Mouse (Mus musculus): ENCODE data around the gene Golph3.

Golph3 gene

DNA sequence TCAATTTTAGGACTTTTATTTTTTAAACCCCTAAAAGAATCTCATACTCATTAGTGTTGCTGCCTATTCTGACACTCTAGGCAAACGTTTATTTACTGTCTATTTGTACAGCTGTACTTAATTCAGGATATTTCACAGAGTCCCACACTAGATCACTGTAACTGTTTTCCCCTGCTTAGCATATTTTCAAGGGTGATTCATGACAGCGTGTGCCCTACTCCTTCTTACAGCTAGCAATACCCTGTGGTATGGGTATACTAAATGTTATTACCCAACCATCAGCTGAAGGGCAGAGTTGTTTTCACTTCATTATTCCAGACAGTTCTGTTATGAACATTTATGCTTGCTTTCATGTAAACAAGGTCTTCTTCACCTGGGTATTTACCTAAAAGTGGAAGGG is 5.3 kb upstream of the Golph3 start:
- in situ Hi-C loops (cut with MboI; ENCODE audit: unreplicated experiment in 2 of 2) = no loop called here

DNA sequence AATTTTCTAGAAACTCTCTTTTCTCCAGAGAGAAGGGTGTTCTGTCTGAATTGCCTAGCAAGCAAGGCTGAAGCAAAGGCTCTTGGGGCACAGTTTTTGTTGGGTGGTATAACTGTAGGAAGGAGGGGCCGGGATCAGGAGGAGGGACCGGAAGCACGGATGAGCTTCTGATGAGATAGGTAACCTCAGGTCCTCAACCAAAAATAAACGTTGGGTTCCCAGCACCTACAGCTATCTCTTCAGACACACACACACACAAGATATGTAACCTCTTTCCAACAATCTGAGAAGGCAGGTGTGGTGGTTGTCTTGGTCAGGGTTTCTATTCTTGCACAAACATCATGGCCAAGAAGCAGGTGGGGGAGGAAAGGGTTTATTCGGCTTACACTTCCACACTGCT is 4.0 kb upstream of the Golph3 start:
- in situ Hi-C loops (cut with MboI; ENCODE audit: unreplicated experiment in 2 of 2) = no loop called here

DNA sequence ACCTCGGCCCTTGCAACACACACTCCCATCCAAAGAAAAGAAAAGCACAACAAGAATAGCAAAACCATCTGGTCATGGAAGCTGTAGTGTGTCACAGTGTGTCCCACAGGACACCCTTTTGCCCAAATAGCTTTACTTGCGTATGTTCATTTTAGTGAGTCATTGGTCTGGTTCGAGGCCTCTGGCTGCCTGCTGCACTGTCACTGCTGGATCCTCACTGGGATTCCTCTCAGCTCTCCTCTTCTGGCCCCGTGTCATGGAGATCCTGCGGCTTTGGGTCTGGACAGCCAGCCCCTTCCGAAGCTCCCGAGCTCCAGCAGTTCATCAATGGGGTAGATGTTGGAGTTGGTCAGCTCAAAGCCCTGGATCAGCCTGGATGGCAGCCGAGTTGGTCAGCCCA is 2.8 kb upstream of the Golph3 start:
- in situ Hi-C loops (cut with MboI; ENCODE audit: unreplicated experiment in 2 of 2) = no loop called here

DNA sequence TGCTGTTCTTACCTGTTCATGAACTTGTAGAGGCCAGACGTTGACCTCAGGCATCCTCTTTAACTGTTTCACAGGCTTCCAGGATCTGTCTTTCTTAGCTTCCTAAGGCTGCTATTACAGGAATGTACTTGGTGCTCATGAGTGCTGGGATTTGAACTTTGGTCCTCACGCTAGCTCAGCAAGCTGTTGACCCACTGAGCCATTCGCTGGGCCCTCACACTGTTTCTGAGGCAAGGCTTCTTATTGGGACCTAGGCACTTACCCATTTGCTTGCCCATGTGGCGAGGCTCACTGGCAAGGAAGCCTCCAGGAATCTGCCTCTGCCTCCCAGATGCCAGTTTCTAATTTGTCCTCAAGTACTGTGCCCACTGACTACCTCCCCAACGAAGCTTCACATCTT is 1.4 kb upstream of the Golph3 start:
- in situ Hi-C loops (cut with MboI; ENCODE audit: unreplicated experiment in 2 of 2) = no loop called here

DNA sequence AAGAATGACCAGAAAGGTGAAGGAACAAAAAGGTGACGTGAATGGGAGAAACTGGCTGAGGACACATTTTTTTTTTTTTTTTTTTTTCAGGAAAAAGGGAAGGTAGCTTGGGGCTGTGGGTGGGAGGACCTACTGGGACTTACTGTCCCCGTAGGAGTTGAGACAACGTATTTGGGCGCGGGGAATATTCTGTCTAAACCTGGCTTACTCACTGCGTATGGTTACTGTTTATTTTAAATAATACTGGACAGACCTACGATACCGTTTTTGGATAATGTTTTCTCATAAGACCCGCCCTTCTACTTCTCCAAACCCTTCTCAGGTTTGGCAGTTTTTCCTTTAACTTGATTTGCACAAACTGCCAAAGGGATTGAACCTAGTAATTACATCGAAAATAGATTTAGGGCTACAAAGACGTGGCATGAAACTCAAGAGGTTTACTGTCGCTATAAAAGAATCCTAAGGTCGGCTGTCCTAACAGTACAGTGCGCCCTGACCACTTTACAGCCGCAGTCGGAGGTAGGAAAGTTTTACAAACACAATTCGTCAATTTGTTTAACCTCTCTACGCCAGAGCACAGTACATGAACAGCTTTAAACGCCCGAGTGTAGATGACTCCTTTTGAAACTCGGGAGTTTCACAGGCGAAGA is 684 bp upstream of the Golph3 start:
- in situ Hi-C loops (cut with MboI; ENCODE audit: unreplicated experiment in 2 of 2) = no loop called here

DNA sequence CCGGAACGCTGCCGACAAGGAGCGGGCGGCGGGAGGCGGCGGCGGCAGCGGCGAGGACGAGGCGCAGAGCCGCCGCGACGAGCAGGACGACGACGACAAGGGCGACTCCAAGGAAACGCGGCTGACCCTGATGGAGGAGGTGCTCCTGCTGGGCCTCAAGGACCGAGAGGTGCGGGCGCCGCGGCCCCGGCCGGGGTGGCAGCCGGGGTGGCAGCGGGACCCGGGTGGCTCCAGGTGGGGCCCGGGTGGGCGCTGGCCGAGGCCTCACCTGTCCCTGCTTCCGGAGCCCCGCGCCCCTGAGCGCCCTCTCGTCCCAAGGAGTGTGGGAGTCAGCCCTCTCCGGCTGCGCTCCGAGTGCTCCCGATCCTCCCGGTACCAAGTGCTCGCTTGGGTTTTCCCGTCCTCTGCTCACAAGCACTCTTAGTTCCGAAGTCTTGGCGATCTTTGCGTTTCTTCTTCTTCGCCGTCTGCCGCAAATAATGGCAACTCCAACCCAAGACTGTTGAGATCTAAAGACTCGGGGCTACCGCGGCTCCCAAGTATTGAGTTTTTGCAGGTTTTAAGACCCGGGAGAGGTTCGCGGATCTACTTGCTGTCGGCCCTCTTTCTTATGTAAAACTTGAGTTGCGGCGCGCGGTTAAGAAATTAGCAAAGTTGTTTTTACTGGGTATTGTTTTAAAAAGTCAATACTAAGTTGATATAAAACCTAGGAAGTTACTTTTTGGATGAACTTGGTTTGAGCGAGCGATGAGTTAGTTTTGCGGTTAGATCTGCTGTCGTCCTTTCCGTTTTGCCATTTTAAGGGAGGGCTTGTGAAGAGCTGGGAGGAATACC is 755 bp downstream of the Golph3 start, which contains the start of gene 1810049J17Rik:
1810049J17Rik (minus strand) TSS at position 112 of the 834 bp plus-strand sequence.
- in situ Hi-C loops (cut with MboI; ENCODE audit: unreplicated experiment in 2 of 2) = no loop called here

DNA sequence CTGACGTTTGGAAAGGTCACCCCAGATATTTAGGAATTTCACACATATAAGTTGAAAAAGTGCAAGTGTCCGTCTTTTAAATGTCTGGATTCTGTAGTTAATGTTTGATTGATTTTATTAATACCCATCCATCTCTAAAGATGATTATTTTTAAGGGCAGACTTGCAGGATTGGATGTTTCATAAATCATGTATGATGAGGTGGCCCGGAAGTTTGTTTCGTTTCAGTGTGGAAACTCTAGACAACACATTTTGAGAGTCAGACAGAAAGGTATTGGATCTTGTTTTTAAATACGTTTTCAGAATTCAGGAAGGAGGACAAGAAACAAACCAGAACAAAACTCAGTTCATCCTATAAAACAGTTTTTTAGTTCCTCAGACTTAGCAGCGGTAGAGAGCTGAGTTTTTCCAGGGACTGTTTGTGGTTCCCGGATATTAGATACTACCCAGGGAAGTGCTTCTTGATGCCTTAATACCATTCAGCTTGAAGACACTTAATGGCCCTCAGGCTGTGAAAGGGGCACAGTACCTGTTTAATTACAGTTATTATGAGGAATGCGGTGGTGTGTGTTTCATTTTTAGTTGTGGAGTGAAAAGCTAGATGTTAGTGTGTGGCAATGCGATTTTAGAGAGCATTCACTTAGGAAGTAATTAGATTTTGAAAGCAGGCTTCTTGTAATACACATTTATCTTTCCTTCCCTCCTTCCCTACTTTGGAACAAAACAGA is 1.6 kb downstream of the Golph3 start:
- in situ Hi-C loops (cut with MboI; ENCODE audit: unreplicated experiment in 2 of 2) = no loop called here

DNA sequence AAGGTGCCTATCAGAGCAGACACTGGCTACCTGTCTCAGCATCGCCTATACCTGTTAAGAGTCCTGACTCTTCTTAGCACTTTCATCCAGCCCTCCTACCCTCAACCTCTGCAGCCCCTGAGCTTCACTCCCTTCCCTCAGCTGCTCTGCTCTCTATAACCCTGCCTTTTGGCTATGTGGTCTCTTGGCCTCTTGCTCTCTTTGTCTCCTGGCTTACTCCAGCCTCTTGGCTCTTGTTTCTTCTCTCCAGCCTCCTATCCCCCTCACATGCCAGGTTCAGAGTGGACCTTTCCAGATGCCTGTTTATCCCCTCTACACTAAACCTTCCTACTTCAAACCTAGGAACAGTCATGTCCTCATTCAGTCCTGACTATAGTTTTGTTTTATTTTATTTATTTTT is 3.1 kb downstream of the Golph3 start:
- in situ Hi-C loops (cut with MboI; ENCODE audit: unreplicated experiment in 2 of 2) = no loop called here

DNA sequence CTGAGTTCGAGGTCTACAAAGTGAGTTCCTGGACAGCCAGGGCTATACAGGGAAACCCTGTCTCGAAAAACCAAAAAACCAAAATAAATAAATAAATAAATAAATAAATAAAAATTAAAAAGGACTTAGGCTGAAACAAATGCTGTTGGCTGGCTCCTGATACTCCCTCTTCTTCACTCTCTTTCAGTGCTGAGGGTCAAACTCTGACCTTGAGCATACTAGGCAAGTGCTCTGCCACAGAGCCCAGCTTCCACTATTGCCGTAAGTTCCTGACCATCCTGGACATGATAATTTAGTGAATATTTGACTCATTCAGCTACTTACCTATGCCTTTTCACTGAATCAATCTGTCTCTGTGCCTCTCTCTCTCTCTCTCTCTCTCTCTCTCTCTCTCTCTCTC is 9.1 kb downstream of the Golph3 start:
- in situ Hi-C loops (cut with MboI; ENCODE audit: unreplicated experiment in 2 of 2) = no loop called here

DNA sequence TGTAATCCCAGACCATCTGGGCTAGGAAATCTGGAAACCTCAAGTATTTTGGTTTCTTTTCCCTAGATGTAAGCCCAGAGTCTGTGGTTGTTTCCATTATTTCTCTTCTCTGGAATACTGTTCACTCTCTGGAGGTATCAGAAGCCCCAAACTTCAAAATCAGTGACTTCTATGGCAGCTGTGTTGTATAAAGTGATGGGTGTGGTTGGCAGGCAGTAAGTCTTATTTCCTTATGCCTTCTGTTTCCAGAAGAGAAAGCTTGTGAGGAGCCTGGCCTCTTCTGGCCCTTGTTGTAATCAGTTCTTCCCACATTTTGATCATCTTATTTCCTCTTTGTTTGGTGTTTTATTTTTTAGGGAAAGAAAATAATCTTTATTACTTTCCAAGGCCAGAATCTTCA is 9.6 kb downstream of the Golph3 start:
- in situ Hi-C loops (cut with MboI; ENCODE audit: unreplicated experiment in 2 of 2) = no loop called here

DNA sequence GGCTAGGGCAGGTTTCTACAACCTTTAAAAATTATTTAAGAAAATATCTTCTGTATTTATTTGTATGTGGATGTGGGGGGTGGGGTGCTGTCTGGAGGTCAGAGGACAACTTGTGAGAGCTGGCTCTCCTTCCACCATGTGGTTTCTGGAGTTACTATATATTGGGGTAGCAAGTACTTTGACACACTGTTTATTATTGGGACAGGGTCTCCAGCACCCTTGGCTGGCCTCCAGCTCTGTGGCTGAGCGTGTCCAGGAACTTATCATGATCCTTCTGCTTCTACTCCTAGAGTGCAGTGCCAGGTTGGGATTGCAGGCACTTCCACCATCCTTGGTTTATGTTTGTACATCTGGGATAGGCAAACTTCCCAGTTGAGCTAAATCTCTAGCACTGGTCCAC is 10.1 kb downstream of the Golph3 start:
- in situ Hi-C loops (cut with MboI; ENCODE audit: unreplicated experiment in 2 of 2) = no loop called here

DNA sequence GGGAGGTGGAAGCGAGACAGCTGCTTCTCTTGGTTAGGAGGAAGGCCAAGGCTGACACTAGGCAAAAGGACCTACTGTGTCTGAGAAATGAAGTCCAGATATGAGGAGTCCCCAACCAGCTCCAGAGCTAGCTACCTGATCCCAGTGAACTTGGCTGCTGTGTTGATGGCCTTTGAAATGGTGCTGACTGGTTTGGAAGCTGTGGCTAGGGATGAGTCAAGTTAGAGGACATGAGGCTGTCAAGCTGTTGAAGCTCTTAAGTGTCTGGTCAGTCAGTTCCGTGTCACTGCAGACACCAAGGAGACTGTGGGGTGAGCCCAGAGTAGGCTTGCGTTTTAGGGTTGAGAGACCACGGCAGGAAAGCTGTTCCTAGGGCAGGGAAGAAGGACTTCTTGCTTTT is 13.1 kb downstream of the Golph3 start:
- in situ Hi-C loops (cut with MboI; ENCODE audit: unreplicated experiment in 2 of 2) = no loop called here

DNA sequence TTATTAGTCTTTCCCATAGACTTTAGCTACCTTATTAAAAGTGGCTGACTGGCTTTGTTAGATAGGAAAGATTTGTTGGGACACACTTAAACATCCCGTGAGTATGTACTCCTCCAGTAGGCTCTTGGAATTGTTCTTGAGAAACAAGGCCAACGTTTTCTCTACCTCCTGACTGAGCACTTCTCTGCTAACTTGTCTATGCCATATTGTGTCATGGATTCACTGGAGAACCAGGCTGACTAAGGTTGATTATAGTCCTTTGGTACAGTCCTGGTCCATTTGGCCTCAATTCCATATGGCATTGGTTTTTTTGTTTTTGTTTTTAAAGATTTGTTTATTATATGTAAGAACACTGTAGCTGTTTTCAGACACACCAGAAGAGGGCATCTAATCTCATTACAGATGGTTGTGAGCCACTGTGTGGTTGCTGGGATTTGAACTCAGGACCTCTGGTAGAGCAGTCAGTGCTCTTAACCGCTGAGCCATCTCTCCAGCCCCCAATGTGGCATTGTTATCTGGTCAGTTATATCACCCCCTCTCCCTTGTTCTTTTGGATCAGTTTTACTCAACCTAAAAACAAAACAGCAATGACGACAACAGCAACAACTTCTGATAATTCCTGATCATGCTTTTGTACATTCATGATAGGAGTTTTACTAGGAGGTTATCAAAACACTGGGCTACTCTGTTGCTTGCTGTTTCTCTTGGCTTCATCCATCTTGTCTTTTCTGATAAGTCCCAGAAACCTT is 16.0 kb downstream of the Golph3 start:
- in situ Hi-C loops (cut with MboI; ENCODE audit: unreplicated experiment in 2 of 2) = no loop called here

DNA sequence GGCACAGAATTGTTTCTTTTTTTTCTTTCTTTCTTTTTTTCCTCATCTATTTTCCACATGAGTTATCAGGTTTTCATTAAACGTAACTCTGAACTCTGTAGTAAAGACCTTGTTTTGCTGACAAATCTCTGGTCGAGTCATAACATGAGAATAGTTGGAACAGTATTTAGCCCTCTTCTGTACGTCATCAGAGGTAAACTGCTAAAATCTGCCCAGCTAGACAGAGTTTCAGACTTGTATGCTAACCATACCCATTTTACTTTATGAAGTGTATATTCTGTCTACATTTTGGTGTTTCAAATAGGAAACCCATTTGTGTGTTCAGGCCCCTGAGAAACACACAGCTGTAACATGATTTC is 16.5 kb downstream of the Golph3 start:
- in situ Hi-C loops (cut with MboI; ENCODE audit: unreplicated experiment in 2 of 2) = no loop called here

DNA sequence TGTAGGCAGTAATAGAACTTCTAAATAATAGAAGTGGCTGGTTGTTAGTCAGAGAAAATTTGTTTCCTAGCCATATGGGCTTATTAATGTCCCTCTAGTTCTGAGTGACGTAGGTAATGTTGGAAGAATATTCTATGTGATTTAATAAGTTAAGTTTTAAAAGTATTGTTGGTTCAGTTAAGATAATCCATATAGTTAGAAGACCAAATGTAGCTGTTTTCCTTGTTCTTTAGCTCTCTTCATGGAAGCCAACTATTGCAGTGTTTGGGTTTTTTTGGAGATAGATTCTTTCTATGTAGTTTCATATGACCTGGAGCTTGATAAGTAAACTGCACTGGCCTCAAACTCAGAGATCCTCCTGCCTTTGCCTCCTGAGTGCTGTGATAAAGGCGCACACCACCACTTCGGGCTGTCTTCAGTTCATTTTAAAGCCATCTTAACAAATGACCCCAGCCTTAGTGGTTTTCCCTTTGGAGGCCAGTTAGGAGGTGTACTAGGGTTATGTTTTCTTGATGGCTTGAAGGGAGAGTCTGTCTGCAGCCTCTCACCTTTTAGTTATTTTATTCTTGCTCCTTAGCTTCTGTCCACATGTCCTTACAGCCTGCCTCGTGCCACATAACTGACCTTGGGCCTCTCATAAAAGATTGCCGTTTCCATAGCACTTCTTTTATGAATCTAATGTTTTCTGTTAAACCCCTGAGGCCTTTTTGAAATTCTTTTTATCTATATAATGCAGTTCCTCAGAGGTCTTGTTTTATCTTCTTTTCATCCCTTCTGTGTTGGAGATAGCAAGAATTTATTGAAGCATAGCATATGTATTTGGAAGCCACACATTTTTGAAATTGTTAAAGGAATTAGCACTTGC is 19.5 kb downstream of the Golph3 start:
- in situ Hi-C loops (cut with MboI; ENCODE audit: unreplicated experiment in 2 of 2) = no loop called here

DNA sequence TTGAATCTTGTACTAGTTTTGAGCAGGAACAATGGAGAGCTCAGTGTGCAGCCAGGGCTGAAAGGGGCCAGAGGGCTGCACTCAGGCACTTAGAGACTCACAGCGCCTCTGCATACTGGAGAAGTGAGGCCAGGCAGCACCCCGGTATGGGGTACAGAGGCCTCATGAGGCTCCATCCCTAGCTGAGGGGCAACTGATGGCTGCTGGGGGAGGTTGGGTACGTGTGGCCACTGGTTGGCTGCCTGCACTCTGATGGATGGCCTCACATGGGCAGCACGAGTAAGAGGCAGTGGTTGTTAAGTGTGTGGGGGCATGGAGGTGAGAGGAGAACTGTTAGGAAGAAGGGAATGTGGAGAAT is 20.1 kb downstream of the Golph3 start:
- in situ Hi-C loops (cut with MboI; ENCODE audit: unreplicated experiment in 2 of 2) = no loop called here

DNA sequence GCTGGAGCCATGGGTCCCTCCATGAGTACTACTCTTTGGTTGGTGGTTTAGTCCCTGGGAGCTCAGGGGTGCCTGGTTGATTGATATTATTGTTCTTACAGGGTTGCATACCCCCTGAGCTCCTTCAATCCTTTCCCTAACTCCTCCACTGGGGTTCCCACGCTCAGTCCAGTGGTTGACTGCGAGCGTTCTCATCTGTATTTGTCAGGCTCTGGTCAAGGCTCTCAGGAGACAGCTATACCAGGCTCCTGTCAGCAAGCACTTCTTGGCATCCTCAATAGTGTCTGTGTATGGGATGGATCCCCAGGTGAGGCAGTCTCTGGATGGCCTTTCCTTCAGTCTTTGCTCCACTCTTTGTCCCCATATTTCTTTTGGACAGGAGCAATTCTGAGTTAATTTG is 25.7 kb downstream of the Golph3 start:
- in situ Hi-C loops (cut with MboI; ENCODE audit: unreplicated experiment in 2 of 2) = no loop called here

DNA sequence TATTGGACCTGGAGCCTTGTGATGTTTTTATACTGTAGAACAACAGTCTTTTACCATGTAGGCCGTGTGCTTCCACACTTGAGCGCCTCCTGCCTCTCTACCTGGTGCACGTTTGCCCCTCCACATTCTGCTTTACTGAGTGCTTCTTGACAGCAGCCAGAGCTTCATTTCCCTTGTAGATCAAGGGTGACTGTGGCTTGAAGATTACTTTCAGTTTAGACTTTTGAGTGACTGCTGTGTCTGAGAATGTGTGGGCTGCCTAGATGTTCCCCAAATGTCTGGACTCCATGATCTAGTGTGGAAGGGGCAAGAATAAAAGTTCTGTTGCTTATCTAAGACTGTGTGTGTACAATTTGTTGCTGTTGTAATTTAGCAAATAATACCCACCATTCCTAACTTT is 27.7 kb downstream of the Golph3 start:
- in situ Hi-C loops (cut with MboI; ENCODE audit: unreplicated experiment in 2 of 2) = no loop called here

DNA sequence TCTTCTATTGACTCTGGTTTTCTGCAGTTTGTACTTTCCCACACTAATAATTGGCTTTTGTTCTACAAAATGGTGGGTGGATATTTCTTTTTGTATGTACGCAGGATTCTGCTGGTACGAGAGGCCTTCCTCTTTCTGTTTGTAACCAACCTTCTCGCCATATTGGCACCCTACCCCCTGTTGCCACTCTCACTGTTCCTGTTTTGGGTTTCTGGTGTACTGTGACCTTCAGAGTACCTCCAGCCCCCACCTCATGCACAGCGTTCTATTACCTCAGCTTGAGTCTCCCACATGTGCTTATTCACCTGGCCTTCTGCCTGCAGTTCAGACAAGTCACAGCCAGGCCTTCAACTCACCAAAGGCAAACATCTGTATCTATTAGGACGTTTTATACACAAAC is 28.6 kb downstream of the Golph3 start:
- in situ Hi-C loops (cut with MboI; ENCODE audit: unreplicated experiment in 2 of 2) = no loop called here

DNA sequence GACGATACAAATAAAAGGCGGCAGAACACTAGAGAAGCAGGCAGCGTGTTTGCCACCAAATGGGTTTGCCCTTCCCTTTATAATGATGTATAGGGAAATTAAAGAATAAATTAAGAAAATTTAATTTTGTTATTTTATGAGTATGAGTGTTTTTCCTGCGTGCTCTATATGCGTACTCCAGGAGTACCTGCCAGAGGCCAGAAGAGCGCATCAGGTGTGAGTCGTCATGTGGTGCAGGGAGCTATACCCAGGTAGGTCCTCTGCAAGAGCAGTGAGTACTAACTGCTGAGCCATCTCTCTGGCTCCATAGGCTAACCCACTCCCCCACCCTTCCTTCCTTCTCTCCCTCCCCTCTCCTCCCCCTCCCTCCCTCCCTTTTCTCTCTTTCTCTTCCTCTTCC is 30.2 kb downstream of the Golph3 start:
- in situ Hi-C loops (cut with MboI; ENCODE audit: unreplicated experiment in 2 of 2) = no loop called here

Data from v-Abl transformed pro-B cells (cell line).